Mouse (Mus musculus) adrenal gland, adult 8-10 months (tissue): ENCODE data around the gene Ascc3. TPM values are rescaled to one million over a fixed set of nuclear protein-coding genes. Genes with fewer than 3 reads are reported as not detected.

Experiments used
- DNase-seq: peaks from one replicate; pipeline ENCODE4 v3.0.0; 2022
- total RNA-seq, 4 experiments: library from RNA; stranded (reverse); gene quantifications; 2 replicates each; pipeline ENCODE4 v1.2.4; 2022

Ascc3 gene
- total RNA-seq, 4 experiments from 2014 or later: 30.5 to 44.6 (median 35.9) TPM

DNA sequence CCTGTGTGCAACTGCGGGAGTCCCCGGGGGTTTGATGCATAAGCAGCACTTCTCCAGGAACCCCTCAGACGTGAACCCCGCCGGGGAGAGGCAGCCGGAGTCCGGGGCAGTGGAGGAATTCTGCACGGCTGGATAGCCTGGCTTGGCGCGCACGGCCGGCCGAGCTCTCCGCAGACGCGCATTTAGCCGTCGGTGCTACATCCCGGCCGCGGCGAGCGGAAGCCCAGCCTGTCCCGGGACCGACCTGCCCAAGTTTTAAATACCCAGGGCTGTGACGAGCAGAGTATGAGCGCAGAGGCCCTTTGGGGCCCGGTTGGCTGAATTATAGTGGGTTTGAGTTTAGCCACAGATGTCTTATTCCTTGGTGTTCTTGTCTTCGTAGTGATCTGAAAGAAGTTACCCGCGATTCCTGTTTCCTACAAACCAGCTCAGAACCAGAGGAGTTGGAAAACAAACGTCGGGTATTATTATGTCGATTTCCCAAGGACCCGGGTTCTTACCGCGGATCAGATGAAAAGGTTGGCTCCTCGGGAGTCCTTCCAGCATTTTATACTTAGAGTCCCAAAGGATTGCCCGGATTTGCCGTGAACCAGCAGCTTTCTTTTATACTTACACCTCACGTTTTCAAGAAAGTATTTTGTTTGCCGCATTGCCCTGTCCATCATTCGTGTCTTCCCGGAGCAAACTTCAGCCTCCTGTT is 302.8 kb downstream of the Ascc3 start:
- DNase-seq: no peak

DNA sequence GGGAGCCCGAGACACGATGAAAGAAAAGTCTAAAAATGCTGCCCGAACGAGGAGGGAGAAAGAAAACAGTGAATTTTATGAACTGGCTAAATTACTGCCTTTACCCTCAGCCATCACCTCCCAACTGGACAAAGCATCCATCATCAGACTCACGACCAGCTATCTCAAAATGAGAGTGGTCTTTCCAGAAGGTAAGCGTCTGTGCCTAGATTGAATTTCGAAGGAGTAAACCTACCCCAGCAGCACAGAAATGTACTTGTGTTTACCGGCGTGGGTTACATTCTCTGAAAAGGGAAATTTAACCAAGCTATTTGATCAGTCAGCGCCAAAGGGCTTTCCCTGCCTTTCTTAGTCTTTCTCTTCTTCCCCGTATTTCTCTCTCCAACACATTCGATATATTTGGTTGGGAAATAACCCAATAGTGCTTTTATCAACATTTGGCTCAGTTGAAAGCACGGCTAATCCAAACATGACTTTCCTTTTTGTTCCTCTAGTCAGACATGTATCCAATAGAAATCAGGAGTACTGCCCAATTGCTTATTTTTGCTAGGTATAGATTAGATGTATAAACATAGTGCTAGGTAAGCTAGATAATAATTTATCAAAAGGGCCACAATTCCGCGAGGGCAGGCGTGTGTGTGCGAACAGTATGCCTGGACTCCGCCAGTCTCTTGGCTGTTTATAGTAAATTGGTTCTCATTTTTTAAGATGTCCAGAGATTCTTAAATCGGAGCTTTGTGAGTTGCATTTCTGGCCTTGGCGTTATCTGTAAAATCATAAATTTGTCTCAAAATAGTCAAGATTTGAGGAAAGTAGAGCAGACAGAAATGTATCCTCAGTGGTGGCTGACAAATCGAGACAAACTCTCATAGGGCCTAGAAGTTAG is 303.7 kb downstream of the Ascc3 start:
- no peak for DNase-seq

DNA sequence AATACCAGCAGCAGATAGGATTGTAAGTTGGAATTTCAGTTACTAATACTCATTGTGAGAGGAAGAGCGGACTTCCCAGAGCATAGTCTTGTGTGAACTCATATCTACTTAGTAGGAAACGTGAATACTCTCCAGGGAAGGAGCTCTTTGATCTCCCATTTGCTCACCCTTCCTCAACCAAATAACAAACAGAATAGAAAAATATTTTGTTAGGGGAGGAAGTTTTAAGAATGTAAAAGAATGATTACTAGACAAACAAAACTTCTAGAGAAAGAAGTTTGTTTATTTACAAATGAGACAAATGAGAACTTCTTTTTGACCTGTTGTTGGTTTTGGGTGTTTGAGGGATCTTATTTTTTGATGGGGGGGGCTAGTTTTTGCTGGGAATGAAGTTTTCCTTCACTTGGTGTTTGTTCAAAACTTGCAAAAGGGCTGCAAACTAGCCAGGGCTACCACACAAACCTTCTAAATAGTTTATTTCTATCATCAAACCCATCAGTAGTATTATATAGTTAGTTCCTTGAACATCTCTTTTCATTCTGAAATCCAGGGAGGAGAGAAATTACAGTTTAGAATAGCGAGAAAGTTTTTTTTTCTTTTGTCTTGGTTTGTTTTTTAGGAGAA is 304.4 kb downstream of the Ascc3 start:
- no peak for DNase-seq

DNA sequence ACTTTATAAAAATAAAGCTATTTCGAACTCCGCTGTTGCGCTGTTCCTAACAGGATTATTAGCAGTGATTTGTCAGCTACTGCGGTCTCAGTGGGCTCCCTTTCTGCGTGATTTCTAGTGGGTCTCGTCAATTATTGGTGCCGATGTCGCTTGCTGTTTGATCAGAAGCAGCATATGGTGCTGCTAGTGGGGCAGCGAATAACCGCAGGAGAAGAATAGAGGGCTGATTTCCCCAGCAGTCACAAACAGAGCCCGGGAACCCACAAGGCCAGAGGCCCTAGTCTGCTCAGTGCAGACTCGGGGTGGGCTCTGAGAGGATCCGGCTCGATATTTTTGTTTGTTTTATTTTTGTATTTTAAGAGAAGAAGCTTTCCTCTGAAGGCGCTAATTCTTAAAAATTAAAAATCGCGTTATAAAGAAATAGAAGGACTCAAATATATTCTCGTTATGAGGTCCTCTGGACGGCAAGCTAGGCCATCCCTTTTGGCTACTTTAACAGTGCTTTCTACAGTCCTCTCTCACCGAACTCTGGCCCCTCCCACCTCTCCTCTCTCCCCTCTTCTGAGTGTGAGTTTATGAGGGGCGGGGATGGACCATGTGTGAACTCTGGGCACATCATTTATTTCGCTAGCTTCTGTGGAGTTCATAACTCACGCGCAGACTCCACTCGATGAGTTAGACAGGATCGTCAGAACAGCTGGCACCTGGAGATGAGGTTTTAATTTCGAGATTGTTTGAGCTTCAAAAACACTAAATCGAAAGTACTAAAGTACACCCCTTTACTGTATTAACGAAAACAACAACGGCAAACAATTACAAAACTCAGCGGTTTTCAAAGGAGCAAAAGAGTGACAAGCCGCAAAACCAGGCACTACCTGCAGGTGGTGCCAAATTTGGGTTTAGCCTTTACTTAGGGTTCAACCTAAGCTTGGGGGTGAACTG is 305.3 kb downstream of the Ascc3 start:
- DNase-seq: no peak

DNA sequence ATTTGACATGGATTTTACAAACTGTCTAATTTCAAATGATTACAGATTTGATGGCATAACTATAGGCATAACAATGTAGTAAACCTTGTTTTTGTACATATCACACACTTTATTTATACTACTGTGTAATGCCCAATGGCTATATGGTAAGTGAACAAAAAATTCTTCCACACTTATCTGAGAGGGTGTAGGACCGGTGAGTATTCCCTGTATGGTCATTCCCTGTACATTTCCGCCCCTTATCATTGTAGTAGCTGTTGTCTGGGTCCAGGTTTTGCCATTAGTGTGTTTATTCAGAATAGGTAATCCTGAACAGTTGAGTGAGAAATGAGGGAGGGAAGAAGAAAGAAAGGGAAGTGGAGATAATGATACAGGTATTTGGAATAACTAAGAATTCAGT is 306.2 kb downstream of the Ascc3 start:
- DNase-seq: no peak

DNA sequence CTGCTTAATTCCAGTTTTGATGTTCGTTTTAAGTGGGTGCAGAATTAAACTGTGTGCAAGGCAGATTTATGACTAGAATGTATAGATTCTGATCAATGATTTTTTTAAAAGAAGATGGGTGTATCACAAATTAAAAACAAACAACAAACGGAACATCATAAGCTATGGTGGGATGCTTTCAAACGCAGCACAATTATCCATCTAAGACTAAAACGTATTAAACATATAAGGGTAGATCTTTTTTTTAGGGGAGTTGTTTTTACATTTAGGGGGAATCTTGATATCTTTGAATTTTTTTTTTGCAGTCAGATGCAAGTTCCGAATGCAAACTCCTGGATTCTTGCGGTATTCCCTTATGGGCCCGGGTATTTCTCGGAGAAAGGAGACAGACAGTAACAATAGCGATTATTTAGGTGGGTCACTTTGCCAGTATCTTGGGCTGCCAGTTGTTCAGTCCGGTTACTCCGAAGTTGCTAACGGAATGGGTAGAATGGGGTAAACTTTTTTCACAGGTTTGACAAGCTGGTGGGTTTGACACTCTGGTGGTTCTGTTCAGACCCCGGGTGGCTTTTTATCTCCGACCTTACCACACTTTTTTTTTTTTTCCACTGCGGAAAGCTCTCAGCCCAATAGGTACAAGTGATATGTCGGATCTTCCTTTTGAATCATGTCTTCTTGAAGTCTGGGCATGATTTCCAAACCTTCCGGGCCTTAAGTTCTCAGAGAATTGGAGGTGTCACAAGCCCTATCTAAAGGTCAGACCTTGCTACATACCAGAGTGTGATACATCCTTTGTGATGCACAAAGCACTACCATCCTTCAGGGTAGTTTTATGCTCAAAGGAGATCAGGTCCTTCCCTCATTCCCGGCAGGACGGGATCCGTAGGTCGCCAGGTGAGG is 307.6 kb downstream of the Ascc3 start:
- DNase-seq: no peak
